Mouse (Mus musculus) G1E (cell line): ENCODE data around the gene Eef1a2.

ENCODE experiments used
- CTCF ChIP-seq: IDR thresholded peaks from 2 replicates; pipeline ENCODE4 v1.5.1; 2012; ENCODE audit warnings: low read depth, low read length, inconsistent platforms, mixed read lengths
- GATA1 ChIP-seq: IDR thresholded peaks from 2 replicates; pipeline ENCODE4 v1.6.1; 2012; ENCODE audit warnings: borderline replicate concordance, low read length, inconsistent platforms, mixed read lengths
- GATA2 ChIP-seq: IDR thresholded peaks from 2 replicates; pipeline ENCODE4 v1.6.1; 2012; ENCODE audit warnings: low read depth, low read length, inconsistent platforms, borderline replicate concordance
- POLR2AphosphoS5 ChIP-seq: IDR thresholded peaks from 2 replicates; pipeline ENCODE4 v1.6.1; 2012; ENCODE audit warnings: low read depth, low read length, inconsistent platforms; ENCODE audit not compliant: insufficient replicate concordance
- TAL1 ChIP-seq: conservative IDR thresholded peaks from 2 replicates; pipeline ENCODE4 v1.6.1; 2012; ENCODE audit warnings: low read depth, low read length, inconsistent platforms, mixed read lengths

GRCm38 (mm10) chr2:181156248-181157121, at the start of gene Eef1a2:
- no peak for TF ChIP-seq CTCF
- TF ChIP-seq GATA1, result no peak
- TF ChIP-seq TAL1, result no peak
- no peak for TF ChIP-seq POLR2AphosphoS5
- no peak for TF ChIP-seq GATA2
